Mouse (Mus musculus): Measurements from ENCODE around the gene Klk1b8. TPM values are rescaled to one million over a fixed set of nuclear protein-coding genes. Genes with fewer than 3 reads are reported as not detected.

Gene Klk1b8
- not detected for total RNA-seq (2021)
- long read RNA-seq, experiment 1 = 0 reads
- long read RNA-seq, experiment 2 = 0 reads

DNA sequence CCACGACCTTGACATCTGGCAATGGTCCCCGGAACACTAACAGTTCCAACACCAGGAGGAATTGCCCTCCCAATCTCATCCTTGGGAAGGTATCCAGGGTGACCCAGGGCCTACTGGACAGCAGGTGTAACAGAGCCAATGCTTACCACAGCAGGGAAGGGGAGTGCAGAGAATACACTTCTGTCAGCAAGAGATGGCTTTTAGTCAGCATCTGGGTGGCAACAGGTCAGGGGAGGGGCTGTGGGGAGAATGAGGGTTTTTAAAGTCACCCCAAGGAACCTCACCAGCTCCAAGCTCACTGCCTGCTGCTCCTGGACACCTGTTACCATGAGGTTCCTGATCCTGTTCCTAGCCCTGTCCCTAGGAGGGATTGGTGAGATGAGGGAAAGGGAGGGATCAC, at the start of gene Klk1b8:
TSS of gene Klk1b8 (plus strand) at position 301 of the 400 bp plus-strand sequence.
- DNase-seq (ENCODE audit: extremely low spot score in 1 of 2, low spot score in 2 of 2) = no peak
- Histone ChIP-seq H3K27ac (no peak within 1 kb of the TSS), H3K4me3 (no peak within 1 kb of the TSS)
- TF ChIP-seq CTCF (IDR thresholded peaks at IDR 0.05) = no peak
- intact Hi-C loops (cut with DNase I) = no loop called here

DNA sequence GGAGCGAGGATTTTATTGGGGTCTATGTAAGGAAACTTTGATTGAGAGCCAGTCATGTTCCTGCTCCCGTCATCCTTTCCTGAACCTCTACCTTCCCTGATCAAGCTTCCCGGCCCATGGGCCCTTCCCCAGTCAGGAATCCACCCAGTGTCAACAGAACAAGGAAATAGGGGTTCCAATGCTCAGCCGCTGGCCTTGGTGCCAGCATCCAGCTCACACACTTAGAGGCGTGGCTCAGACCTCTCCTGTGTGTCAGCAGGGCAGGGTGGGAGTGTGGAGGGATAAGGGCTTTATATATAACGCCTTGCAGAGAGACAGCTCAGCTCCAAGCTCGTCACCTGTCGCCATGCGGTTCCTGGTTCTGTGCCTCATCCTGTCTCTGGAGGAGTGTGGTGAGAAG, 35.6 kb upstream of the Klk1b8 start:
- intact Hi-C loops (cut with DNase I) = no loop called here
- Histone ChIP-seq H3K4me3 (no peak overlapping the region), H3K27ac (no peak overlapping the region)
- DNase-seq (ENCODE audit: extremely low spot score in 1 of 2, low spot score in 2 of 2) = no peak
- no peak for TF ChIP-seq CTCF (IDR thresholded peaks at IDR 0.05)

DNA sequence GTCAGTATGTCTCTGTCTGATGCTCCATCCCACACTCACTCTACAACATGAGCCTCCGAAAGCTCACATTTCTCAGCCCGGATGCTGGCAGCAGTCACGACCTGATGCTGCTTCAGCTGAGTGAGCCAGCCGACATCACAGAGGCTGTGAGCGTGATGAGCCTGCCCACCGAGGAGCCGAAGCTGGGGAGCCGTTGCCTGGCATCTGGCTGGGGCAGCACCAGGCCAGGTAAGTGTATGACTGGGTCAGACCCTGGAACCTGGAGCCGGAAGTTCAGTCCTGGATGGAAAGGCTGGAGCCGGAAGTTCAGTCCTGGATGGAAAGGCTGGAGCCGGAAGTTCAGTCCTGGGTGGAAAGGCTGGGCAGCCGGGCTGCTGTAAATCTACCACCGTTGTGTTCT, 32.0 kb upstream of the Klk1b8 start:
- intact Hi-C loops (cut with DNase I) = no loop called here
- DNase-seq (ENCODE audit: extremely low spot score in 1 of 2, low spot score in 2 of 2) = no peak
- no peak for TF ChIP-seq CTCF (IDR thresholded peaks at IDR 0.05)
- no peak overlapping the region for H3K27ac ChIP-seq
- no peak overlapping the region for H3K4me3 ChIP-seq

DNA sequence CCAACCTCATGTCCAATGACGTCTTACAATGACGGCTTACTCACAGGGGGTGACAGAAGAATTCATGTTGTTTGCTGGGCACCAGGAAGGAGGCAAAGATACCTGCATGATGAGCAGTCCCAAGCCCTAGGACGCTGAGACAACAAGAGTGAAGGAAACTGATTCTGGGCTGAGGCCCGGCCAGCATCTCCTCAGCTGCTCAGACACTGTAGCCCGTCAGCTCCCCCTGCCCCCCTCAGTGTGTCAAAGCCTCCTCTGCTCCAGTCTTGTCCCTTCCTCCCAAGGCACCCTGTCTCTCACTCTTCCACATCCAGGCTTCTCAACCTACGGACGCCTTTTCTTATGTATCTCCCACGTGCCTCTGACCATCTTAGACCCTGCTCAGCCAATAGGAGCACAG, 31.6 kb upstream of the Klk1b8 start:
- no peak overlapping the region for H3K4me3 ChIP-seq
- intact Hi-C loops (cut with DNase I) = no loop called here
- no peak for TF ChIP-seq CTCF (IDR thresholded peaks at IDR 0.05)
- DNase-seq (ENCODE audit: extremely low spot score in 1 of 2, low spot score in 2 of 2) = no peak
- no peak overlapping the region for H3K27ac ChIP-seq

DNA sequence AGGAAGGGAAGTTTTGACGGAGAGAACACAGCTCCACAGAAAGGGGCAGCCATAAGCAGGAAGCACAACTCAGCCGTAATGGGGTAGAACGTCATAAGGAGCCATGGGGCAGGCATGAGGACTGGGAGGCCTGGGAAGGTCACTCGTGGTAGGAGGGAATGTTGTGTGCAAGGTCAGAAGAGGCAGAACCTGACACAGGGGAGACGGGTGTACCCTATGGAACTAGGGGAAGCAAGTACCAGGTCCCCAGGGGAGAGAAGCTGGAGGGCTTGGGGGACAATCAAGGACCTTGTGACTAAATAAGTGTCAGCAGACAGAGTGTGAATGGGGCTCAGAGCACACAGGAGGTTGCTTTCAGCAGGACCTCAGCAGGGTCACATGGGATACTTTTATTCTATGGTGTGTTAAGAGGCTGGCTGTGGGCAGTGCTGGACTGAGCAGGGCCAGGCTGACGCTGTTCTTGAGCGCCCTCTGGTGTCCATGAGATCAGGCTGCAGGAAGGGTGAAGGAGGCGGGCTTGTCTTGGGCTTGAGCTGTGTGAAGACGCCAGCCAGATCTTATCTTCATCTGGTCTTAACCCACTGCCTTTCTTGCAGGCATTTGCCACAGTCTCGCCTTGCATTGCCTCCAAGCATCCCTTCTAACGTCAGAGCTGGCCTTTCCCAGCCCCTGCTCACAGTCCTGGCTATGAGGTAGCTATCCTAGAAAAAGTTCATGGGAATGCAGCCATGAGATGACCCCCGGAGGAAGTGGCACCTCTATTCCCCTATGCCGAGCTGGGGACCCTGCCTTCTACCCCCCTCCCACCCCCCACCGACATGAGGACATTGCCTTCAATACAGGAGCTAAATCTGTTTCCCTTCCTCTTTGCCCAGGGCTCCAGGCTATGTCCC, 30.7 kb upstream of the Klk1b8 start:
- intact Hi-C loops (cut with DNase I) = no loop called here
- no peak overlapping the region for H3K27ac ChIP-seq
- DNase-seq (ENCODE audit: extremely low spot score in 1 of 2, low spot score in 2 of 2) = peak; percentile 72 to 76
- peak; percentile 82 for TF ChIP-seq CTCF (IDR thresholded peaks at IDR 0.05)
- no peak overlapping the region for H3K4me3 ChIP-seq

DNA sequence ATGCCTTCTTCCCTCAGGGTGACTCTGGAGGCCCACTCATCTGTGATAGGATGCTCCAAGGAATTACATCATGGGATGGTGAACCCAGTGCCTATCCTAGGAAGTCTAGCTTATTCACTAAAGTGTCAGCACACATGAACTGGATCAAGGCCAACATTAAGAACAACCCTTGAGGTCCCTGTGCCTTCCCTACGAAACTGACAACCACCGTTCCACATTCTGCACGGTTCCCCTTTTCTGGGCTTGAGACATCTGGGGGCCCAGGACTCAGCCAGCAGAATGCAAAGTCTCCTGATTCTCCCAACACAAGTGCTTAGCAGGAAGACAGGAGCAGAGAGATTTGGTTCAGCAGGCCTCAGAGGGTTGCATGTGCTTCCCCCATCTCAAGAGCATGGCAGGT, 29.9 kb upstream of the Klk1b8 start:
- TF ChIP-seq CTCF (IDR thresholded peaks at IDR 0.05) = no peak
- Histone ChIP-seq H3K4me3 (no peak overlapping the region), H3K27ac (no peak overlapping the region)
- no peak for DNase-seq (ENCODE audit: extremely low spot score in 1 of 2, low spot score in 2 of 2)
- intact Hi-C loops (cut with DNase I) = no loop called here

DNA sequence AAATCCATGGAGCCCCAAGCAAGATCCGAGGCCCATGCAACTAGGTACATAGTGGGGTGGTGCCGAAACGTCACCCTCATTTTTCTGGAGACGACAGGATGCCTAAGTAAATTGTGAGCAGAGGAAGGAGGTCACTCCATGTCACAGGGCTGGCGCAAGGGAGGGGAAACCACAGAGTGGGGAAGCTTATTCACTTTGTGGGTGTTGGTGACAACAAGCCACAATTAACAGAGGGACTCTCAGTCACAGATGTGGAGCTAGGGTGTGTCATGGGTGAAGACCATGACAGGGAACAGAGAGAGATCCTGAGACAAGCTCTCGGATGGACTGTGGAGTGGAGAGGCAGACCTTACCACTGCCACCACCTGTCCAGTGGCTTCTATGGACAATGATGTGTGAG, 29.4 kb upstream of the Klk1b8 start:
- TF ChIP-seq CTCF (IDR thresholded peaks at IDR 0.05) = no peak
- intact Hi-C loops (cut with DNase I) = no loop called here
- no peak overlapping the region for H3K27ac ChIP-seq
- DNase-seq (ENCODE audit: extremely low spot score in 1 of 2, low spot score in 2 of 2) = no peak
- no peak overlapping the region for H3K4me3 ChIP-seq

GRCm38 (mm10) chr7:43921941-43922340, 28.5 kb upstream of the Klk1b8 start:
- no peak for DNase-seq (ENCODE audit: extremely low spot score in 1 of 2, low spot score in 2 of 2)
- intact Hi-C loops (cut with DNase I) = no loop called here
- H3K27ac ChIP-seq = no peak overlapping the region
- no peak for TF ChIP-seq CTCF (IDR thresholded peaks at IDR 0.05)
- no peak overlapping the region for H3K4me3 ChIP-seq

DNA sequence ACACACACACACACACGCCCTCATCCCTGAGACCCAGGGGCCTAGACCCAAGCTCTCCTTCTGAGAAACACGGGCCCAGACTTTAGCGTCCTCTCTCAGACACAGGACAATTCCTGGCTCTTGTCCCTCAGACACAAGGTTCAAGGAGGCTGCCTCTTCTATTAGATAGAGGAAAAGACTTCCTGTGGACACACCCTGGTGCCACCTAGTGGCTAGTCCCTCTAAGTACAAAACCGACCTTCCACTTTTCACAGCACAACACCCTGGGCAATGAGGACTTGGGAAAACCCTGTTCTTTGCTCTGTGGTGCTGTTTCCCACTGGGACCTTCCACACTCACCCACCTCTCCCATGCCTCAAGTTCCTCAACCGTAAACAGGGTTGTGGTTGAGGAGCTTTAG, 24.5 kb upstream of the Klk1b8 start:
- intact Hi-C loops (cut with DNase I) = no loop called here
- Histone ChIP-seq H3K4me3 (no peak overlapping the region), H3K27ac (no peak overlapping the region)
- DNase-seq (ENCODE audit: extremely low spot score in 1 of 2, low spot score in 2 of 2) = no peak
- peak; percentile 40 for TF ChIP-seq CTCF (IDR thresholded peaks at IDR 0.05)

- Histone ChIP-seq H3K4me3 (no peak overlapping the region), H3K27ac (no peak overlapping the region)
- peak; percentile 35 for TF ChIP-seq CTCF (IDR thresholded peaks at IDR 0.05)
- intact Hi-C loops (cut with DNase I) = no loop called here
- DNase-seq (ENCODE audit: extremely low spot score in 1 of 2, low spot score in 2 of 2) = no peak
Observed at GRCm38 (mm10) chr7:43928521-43928920, 21.9 kb upstream of the Klk1b8 start.

DNA sequence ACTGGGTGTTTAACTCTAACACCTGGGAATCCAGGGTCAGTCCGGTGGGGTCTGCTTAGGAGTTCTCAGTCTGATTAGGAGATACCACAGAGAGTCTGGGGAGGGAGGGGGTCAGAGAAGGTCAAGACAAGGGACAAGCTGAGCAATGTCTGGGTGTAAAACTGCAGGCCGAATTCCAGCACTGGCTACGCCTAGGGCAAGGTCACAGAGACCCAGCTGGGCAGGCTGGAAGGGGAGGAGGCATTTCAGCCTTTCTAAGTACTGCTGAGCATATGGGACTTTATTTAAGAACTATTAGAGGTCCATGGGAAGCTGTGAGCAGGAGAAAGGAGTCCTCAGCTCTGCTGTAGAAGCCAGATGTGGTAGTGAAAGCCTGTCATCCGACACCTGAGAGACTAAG, 18.1 kb upstream of the Klk1b8 start:
- H3K4me3 ChIP-seq = no peak overlapping the region
- intact Hi-C loops (cut with DNase I) = loop anchor here (5.0 kb wide), 1 partner anchor 285 kb away; the partner anchor contains the start of gene Klk1b5
- H3K27ac ChIP-seq = no peak overlapping the region
- no peak for DNase-seq (ENCODE audit: extremely low spot score in 1 of 2, low spot score in 2 of 2)
- TF ChIP-seq CTCF (IDR thresholded peaks at IDR 0.05) = no peak

GRCm38 (mm10) chr7:43933440-43933839, 17.0 kb upstream of the Klk1b8 start, which contains the start of gene Klk15:
Gene Klk15 (plus strand): TSS chr7:43933740.
- intact Hi-C loops (cut with DNase I) = loop anchor here (5.0 kb wide), 1 partner anchor 284 kb away; the partner anchor contains the start of gene Klk1b5
- no peak for TF ChIP-seq CTCF (IDR thresholded peaks at IDR 0.05)
- no peak within 1 kb of the TSS for H3K4me3 ChIP-seq
- no peak for DNase-seq (ENCODE audit: extremely low spot score in 1 of 2, low spot score in 2 of 2)
- H3K27ac ChIP-seq = no peak within 1 kb of the TSS

- no peak for TF ChIP-seq CTCF (IDR thresholded peaks at IDR 0.05)
- intact Hi-C loops (cut with DNase I) = loop anchor here (5.0 kb wide), 1 partner anchor 283 kb away; the partner anchor contains the start of gene Klk1b5
Observed at GRCm38 (mm10) chr7:43934747-43935146, 15.7 kb upstream of the Klk1b8 start.

More at GRCm38 (mm10) chr7:43934747-43935146, 15.7 kb upstream of the Klk1b8 start:
- no peak for DNase-seq (ENCODE audit: extremely low spot score in 1 of 2, low spot score in 2 of 2)
- no peak overlapping the region for H3K4me3 ChIP-seq
- H3K27ac ChIP-seq = no peak overlapping the region
